Mouse (Mus musculus) testis, postnatal 14 days (tissue): ENCODE measurements at regions not wholly inside any gene's neighbourhood (a gene's known extent, or its start where the extent isn't known, plus 50 kb on each side); places are given as distances from the start of the nearest gene placed in this dataset.

Experiments
- DNase-seq: peaks from one replicate; pipeline ENCODE4 v3.0.0; 2021; ENCODE audit warnings: low spot score

- DNase-seq = no peak
These were observed 234.5 kb upstream of the Jmjd1c start for GRCm38 (mm10) chr10:66861421-66861820.

GRCm38 (mm10) chr10:66864161-66864862 is 231.6 kb upstream of the Jmjd1c start:
- DNase-seq = peak; percentile 82

- no peak for DNase-seq
These were observed 230.8 kb upstream of the Jmjd1c start for GRCm38 (mm10) chr10:66865010-66865582.

GRCm38 (mm10) chr10:66871133-66871664 is 224.7 kb upstream of the Jmjd1c start:
- no peak for DNase-seq

GRCm38 (mm10) chr10:66871673-66872072 is 224.3 kb upstream of the Jmjd1c start:
- no peak for DNase-seq

- no peak for DNase-seq
These were observed 222.5 kb upstream of the Jmjd1c start for GRCm38 (mm10) chr10:66873468-66873867.

GRCm38 (mm10) chr10:66879071-66879470 is 216.9 kb upstream of the Jmjd1c start:
- DNase-seq = no peak

GRCm38 (mm10) chr10:66882825-66883224 is 213.1 kb upstream of the Jmjd1c start:
- DNase-seq = no peak

- no peak for DNase-seq
These were observed 210.3 kb upstream of the Jmjd1c start for GRCm38 (mm10) chr10:66885575-66885974.

- no peak for DNase-seq
These were observed 206.0 kb upstream of the Jmjd1c start for GRCm38 (mm10) chr10:66889786-66890555.

- no peak for DNase-seq
These were observed 204.1 kb upstream of the Jmjd1c start for GRCm38 (mm10) chr10:66891811-66892210.

GRCm38 (mm10) chr10:66893836-66894235 is 202.1 kb upstream of the Jmjd1c start:
- DNase-seq = no peak

GRCm38 (mm10) chr10:66896698-66897622 is 199.0 kb upstream of the Jmjd1c start:
- DNase-seq = no peak

- DNase-seq = no peak
These were observed 196.2 kb upstream of the Jmjd1c start for GRCm38 (mm10) chr10:66899724-66900123.

- DNase-seq = no peak
These were observed 195.1 kb upstream of the Jmjd1c start for GRCm38 (mm10) chr10:66900781-66901180.

- no peak for DNase-seq
These were observed 194.1 kb upstream of the Jmjd1c start for GRCm38 (mm10) chr10:66901873-66902272.

GRCm38 (mm10) chr10:66904552-66905367 is 191.2 kb upstream of the Jmjd1c start:
- DNase-seq = no peak

- no peak for DNase-seq
These were observed 188.1 kb upstream of the Jmjd1c start for GRCm38 (mm10) chr10:66907842-66908241.

GRCm38 (mm10) chr10:66909204-66909889 is 186.6 kb upstream of the Jmjd1c start:
- no peak for DNase-seq
